Mouse (Mus musculus) midbrain, embryonic 15.5 days (tissue): ENCODE results near the gene Nkx2-3. TPM values are rescaled to one million over a fixed set of nuclear protein-coding genes. Genes with fewer than 3 reads are reported as not detected.
A peak's percentile ranks its signal among the peaks of the same experiment; 100 is the strongest.

Experiments
- ATAC-seq: fragments of 200-750 bp; cut with Nextera tagmentation; replicated peaks from 2 replicates; pipeline ENCODE4 v1.8.0; 2017; ENCODE audit warnings: moderate TSS enrichment
- H3K27ac ChIP-seq: fragments of 300-500 bp; sonication (generic); 2 replicates; pipeline ENCODE4 v1.5.1; 2015; ENCODE audit warnings: mild to moderate bottlenecking, inconsistent platforms
- H3K27me3 ChIP-seq: fragments of 300-500 bp; sonication (generic); replicated peaks from 2 replicates; pipeline ENCODE4 v1.6.1; 2015; ENCODE audit warnings: inconsistent platforms
- H3K36me3 ChIP-seq: fragments of 300-500 bp; sonication (generic); replicated peaks from 2 replicates; pipeline ENCODE4 v1.6.1; 2015; ENCODE audit warnings: inconsistent platforms
- H3K4me1 ChIP-seq: fragments of 300-500 bp; sonication (generic); 2 replicates; pipeline ENCODE4 v1.6.1; 2015; ENCODE audit warnings: inconsistent platforms
- H3K4me2 ChIP-seq: fragments of 300-500 bp; sonication (generic); 2 replicates; pipeline ENCODE4 v1.6.1; 2015; ENCODE audit warnings: inconsistent platforms, mild to moderate bottlenecking, moderate library complexity
- H3K4me3 ChIP-seq: fragments of 300-500 bp; sonication (generic); 2 replicates; pipeline ENCODE4 v1.5.1; 2015; ENCODE audit warnings: mild to moderate bottlenecking, inconsistent platforms
- H3K9ac ChIP-seq: fragments of 300-500 bp; sonication (generic); 2 replicates; pipeline ENCODE4 v1.6.1; 2015; ENCODE audit warnings: mild to moderate bottlenecking, inconsistent platforms
- H3K9me3 ChIP-seq: fragments of 300-500 bp; sonication (generic); 2 replicates; pipeline ENCODE4 v1.6.1; 2016; ENCODE audit warnings: inconsistent platforms
- WGBS: fragments of 180-500 bp; shearing (Covaris S2); methylation state at CpG from one replicate; pipeline ENCODE4 v1.1.7; 2015; ENCODE audit warnings: mixed read lengths; 5-methylcytosine and 5-hydroxymethylcytosine counted together
- polyA plus RNA-seq: library from polyadenylated mRNA; unstranded; fragments of >200 nt; fragmentation: Nextera tagmentation; extraction: Ambion mirVana; gene quantifications from 2 replicates; pipeline ENCODE4 v1.2.1, GENCODE M21; 2015

Nkx2-3 gene
- 0.40 and 0.98 TPM in 2 replicates for polyA plus RNA-seq

- no peaks in the 10 kb centered on the region for H3K36me3 ChIP-seq
- H3K27me3 ChIP-seq, result peaks cover 70% of the 10 kb centered on the region
- peak within 1 kb of the TSS; percentile 16; the same call in 1 of the 2 replicates for H3K4me2 ChIP-seq
- no peak within 1 kb of the TSS for H3K9ac ChIP-seq
- no peak; the same call in 1 of the 2 replicates for ATAC-seq
- no peaks in the 10 kb centered on the region for H3K9me3 ChIP-seq
- no peak within 1 kb of the TSS for H3K27ac ChIP-seq
- WGBS, result under 1% methylated on average over 24 of the region's 24 CpGs
- H3K4me3 ChIP-seq, result peak within 1 kb of the TSS; percentile 0; the same call in 1 of the 2 replicates
- H3K4me1 ChIP-seq, result peaks cover 26% of the 10 kb centered on the region
Measured at GRCm38 (mm10) chr19:43612051-43612450, at the start of gene Nkx2-3. Nkx2-3 (plus strand) TSS chr19:43612325.

DNA sequence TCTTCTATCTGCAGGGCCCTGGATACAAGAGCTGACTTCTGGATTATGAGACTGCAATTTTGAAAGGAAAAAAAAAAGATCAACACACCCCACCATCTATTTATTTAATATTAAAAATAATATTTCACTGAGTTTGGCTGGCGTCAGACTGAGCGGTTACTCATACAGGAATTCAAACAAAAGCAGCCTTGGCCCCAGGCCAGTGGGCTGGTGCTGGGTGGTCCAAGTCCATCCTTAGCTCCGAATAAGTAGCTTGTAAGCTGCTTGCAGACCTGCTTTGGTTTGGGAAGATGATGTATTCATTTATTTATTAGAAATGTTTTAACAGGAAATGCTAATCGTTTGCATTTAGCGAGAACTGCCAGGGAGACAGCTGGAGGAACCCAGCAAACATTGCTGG, 49.0 kb upstream of the Nkx2-3 start:
- no peaks in the 10 kb centered on the region for H3K36me3 ChIP-seq
- no peaks in the 10 kb centered on the region for H3K27me3 ChIP-seq
- no peak overlapping the region for H3K9ac ChIP-seq
- ATAC-seq, result no peak
- H3K9me3 ChIP-seq, result no peaks in the 10 kb centered on the region
- H3K27ac ChIP-seq, result no peak overlapping the region
- H3K4me3 ChIP-seq, result no peak overlapping the region
- H3K4me2 ChIP-seq, result no peak overlapping the region
- 81% methylated on average over 5 of the region's 5 CpGs for WGBS
- no peaks in the 10 kb centered on the region for H3K4me1 ChIP-seq

GRCm38 (mm10) chr19:43568298-43568697, 43.8 kb upstream of the Nkx2-3 start:
- ATAC-seq, result no peak
- H3K4me1 ChIP-seq, result no peaks in the 10 kb centered on the region
- no peaks in the 10 kb centered on the region for H3K36me3 ChIP-seq
- H3K27ac ChIP-seq, result no peak overlapping the region
- no peak overlapping the region for H3K4me3 ChIP-seq
- H3K9ac ChIP-seq, result no peak overlapping the region
- 54% methylated on average over 9 of the region's 9 CpGs for WGBS
- H3K4me2 ChIP-seq, result no peak overlapping the region
- peaks cover 22% of the 10 kb centered on the region for H3K27me3 ChIP-seq
- H3K9me3 ChIP-seq, result no peaks in the 10 kb centered on the region

DNA sequence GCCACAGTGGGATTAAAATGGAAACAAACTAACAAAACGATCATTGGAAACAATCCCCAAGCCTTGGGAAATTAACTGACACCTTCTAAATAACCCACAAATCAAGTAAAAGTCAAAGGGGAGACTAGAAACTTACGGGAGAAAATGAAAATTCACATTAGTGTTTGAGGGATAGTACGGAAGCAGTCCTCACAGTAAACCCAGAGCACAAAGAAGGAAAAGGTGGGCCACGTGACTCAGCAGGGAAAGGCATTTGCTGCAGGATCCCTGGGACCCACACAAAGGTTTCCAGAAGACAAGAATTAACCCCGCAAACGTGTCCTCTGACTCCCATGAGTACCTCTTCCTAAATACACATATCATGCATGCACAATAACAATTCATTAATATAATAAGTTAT, 43.0 kb upstream of the Nkx2-3 start:
- Histone ChIP-seq H3K9me3 (no peaks in the 10 kb centered on the region), H3K4me3 (no peak overlapping the region), H3K9ac (no peak overlapping the region), H3K4me2 (no peak overlapping the region), H3K27me3 (peaks cover 28% of the 10 kb centered on the region), H3K27ac (no peak overlapping the region), H3K4me1 (no peaks in the 10 kb centered on the region), H3K36me3 (no peaks in the 10 kb centered on the region)
- ATAC-seq, result no peak
- 54% methylated on average over 6 of the region's 6 CpGs for WGBS

GRCm38 (mm10) chr19:43570831-43571790, 41.0 kb upstream of the Nkx2-3 start:
- H3K36me3 ChIP-seq, result no peaks in the 10 kb centered on the region
- H3K4me1 ChIP-seq, result no peaks in the 10 kb centered on the region
- 14% methylated on average over 32 of the region's 32 CpGs for WGBS
- peak overlapping the region; percentile 44 for H3K9ac ChIP-seq
- ATAC-seq, result peak; percentile 82
- H3K9me3 ChIP-seq, result no peaks in the 10 kb centered on the region
- peak overlapping the region; percentile 67 for H3K4me2 ChIP-seq
- H3K27ac ChIP-seq, result 0 out of 2 replicates have a peak overlapping the region, but pooled peaks have one; percentile 13
- H3K4me3 ChIP-seq, result peak overlapping the region; percentile 43
- H3K27me3 ChIP-seq, result peaks cover 28% of the 10 kb centered on the region

DNA sequence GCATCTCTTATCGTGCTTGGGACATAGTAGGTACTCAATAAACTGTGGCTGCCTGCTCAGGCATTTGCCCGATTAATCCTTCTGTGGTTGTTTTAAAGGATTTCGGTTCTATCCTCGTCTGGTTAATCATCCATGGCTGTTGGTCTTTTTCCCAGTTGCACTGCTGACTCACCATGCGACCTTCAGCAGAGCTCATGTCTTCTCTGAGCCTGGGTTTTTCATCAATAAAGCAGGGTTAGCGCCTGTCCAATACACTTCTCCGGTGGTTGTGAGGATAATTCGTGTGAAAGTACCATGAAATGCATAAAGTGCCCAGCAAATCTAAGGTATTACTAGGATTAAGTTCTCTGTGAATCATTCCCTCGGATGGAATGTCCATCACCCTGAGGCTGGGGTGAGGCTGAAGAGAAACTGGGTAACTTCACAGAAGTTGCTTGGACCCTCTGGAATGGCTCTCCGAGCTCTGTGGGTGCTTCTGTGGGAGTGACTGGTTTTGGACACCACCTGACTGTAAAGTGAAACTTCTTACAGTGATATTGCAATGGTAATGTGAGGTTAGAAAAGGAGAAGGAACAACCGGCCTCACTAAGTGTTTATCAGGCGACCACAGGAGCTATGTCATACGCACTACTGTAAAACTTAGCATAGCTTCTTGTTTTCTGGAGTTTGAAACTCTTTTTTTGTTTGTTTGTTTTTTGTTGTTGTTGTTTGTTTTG, 32.9 kb upstream of the Nkx2-3 start:
- Histone ChIP-seq H3K4me1 (no peaks in the 10 kb centered on the region), H3K4me2 (no peak overlapping the region), H3K27ac (no peak overlapping the region), H3K36me3 (no peaks in the 10 kb centered on the region), H3K27me3 (peaks cover 46% of the 10 kb centered on the region), H3K9me3 (no peaks in the 10 kb centered on the region), H3K4me3 (no peak overlapping the region), H3K9ac (no peak overlapping the region)
- 83% methylated on average over 13 of the region's 13 CpGs for WGBS
- no peak for ATAC-seq

DNA sequence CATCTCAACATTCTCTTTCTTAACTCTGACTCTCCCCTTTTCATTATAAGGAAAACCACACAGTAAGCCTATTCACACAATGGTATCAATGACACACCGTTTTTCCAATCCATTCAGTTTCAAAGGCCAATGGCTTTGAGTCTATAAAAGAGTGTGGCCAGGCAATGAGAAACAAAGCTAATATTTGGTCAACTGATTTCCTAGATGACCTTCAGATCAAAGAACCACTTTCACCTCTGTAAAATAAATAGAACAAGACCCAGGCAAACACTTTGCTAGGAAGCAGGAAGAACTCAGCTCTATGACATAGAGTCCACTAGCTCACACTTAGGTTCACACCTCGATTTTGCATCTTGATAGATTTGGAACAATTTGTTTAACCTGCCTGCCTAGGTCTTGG, 30.9 kb upstream of the Nkx2-3 start:
- H3K9me3 ChIP-seq, result no peaks in the 10 kb centered on the region
- no peak overlapping the region for H3K4me3 ChIP-seq
- peaks cover 5% of the 10 kb centered on the region for H3K4me1 ChIP-seq
- ATAC-seq, result no peak
- 70% methylated on average over 2 of the region's 2 CpGs for WGBS
- H3K4me2 ChIP-seq, result no peak overlapping the region
- no peaks in the 10 kb centered on the region for H3K36me3 ChIP-seq
- H3K27ac ChIP-seq, result no peak overlapping the region
- H3K27me3 ChIP-seq, result peaks cover 64% of the 10 kb centered on the region
- H3K9ac ChIP-seq, result no peak overlapping the region

- Histone ChIP-seq H3K36me3 (no peaks in the 10 kb centered on the region), H3K4me3 (no peak overlapping the region), H3K4me1 (peaks cover 5% of the 10 kb centered on the region), H3K27me3 (peaks cover 78% of the 10 kb centered on the region), H3K4me2 (no peak overlapping the region), H3K27ac (no peak overlapping the region), H3K9ac (no peak overlapping the region), H3K9me3 (no peaks in the 10 kb centered on the region)
- 9% methylated on average over 4 of the region's 4 CpGs for WGBS
- no peak for ATAC-seq
Measured at GRCm38 (mm10) chr19:43583192-43583591, 28.9 kb upstream of the Nkx2-3 start.

DNA sequence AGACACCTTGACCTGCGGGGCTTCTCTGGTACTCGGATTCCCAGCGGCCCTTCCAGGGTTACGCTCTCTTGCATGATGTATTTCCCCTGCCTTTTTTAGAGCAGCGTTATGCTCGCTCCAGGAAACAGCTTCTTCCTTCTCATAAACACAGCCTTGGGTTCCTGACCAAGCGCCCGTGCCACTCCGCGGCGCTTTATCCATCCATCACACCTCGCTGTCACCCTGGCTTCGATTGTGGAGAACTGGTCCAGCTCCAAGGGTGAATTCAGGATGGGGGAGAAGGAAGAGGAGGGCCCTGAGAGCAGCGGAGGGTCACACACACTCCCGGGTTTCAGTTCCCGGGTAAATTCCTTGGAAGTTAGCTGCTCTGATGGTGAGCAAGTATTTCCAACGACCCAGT, 28.5 kb upstream of the Nkx2-3 start:
- 3% methylated on average over 17 of the region's 17 CpGs for WGBS
- H3K27ac ChIP-seq, result no peak overlapping the region
- ATAC-seq, result no peak
- H3K4me1 ChIP-seq, result peaks cover 5% of the 10 kb centered on the region
- no peak overlapping the region for H3K4me2 ChIP-seq
- H3K36me3 ChIP-seq, result no peaks in the 10 kb centered on the region
- H3K9me3 ChIP-seq, result no peaks in the 10 kb centered on the region
- peaks cover 76% of the 10 kb centered on the region for H3K27me3 ChIP-seq
- H3K4me3 ChIP-seq, result no peak overlapping the region
- H3K9ac ChIP-seq, result no peak overlapping the region

DNA sequence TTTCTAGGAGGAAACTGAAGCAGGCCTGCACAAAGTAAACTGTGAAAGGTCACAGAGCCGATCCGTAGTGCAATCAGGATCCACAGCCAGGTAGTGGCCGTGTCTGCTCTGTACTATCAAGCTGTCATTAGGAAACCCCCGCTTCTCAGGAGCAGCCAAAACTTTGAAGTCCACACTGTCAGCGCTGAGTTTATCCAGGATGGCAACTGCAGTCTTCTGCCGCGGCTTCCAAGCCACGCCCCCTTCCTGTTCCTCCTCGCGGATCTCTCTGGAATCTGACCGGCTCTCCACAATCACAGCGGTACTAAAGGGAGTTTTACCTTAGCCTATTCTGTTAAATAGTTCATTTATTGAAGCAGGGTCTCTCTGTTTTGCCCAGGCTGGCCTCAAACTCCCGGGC, 27.3 kb upstream of the Nkx2-3 start:
- peaks cover 74% of the 10 kb centered on the region for H3K27me3 ChIP-seq
- ATAC-seq, result no peak
- no peak overlapping the region for H3K27ac ChIP-seq
- peaks cover 5% of the 10 kb centered on the region for H3K4me1 ChIP-seq
- H3K4me2 ChIP-seq, result peak overlapping the region; percentile 19; the same call in 1 of the 2 replicates
- no peaks in the 10 kb centered on the region for H3K9me3 ChIP-seq
- H3K4me3 ChIP-seq, result no peak overlapping the region
- WGBS, result 3% methylated on average over 13 of the region's 13 CpGs
- no peaks in the 10 kb centered on the region for H3K36me3 ChIP-seq
- no peak overlapping the region for H3K9ac ChIP-seq

- no peak for ATAC-seq
- Histone ChIP-seq H3K27me3 (peaks cover 60% of the 10 kb centered on the region), H3K9ac (no peak overlapping the region), H3K9me3 (0 out of 2 replicates have a peak, but pooled peaks cover 2% of the 10 kb centered on the region), H3K4me3 (no peak overlapping the region), H3K27ac (no peak overlapping the region), H3K36me3 (no peaks in the 10 kb centered on the region), H3K4me2 (no peak overlapping the region), H3K4me1 (no peaks in the 10 kb centered on the region)
- 78% methylated on average over 4 of the region's 4 CpGs for WGBS
Measured at GRCm38 (mm10) chr19:43592026-43592425, 20.1 kb upstream of the Nkx2-3 start.

- no peaks in the 10 kb centered on the region for H3K36me3 ChIP-seq
- no peaks in the 10 kb centered on the region for H3K9me3 ChIP-seq
- peaks cover 98% of the 10 kb centered on the region for H3K27me3 ChIP-seq
- H3K4me1 ChIP-seq, result no peaks in the 10 kb centered on the region
- H3K27ac ChIP-seq, result no peak overlapping the region
- no peak for ATAC-seq
- H3K9ac ChIP-seq, result no peak overlapping the region
- no peak overlapping the region for H3K4me3 ChIP-seq
- WGBS, result 7% methylated on average over 5 of the region's 5 CpGs
- no peak overlapping the region for H3K4me2 ChIP-seq
Measured at GRCm38 (mm10) chr19:43596981-43597380, 15.1 kb upstream of the Nkx2-3 start.
